Mouse (Mus musculus): ENCODE results near the gene Kansl3.

Kansl3 gene

DNA sequence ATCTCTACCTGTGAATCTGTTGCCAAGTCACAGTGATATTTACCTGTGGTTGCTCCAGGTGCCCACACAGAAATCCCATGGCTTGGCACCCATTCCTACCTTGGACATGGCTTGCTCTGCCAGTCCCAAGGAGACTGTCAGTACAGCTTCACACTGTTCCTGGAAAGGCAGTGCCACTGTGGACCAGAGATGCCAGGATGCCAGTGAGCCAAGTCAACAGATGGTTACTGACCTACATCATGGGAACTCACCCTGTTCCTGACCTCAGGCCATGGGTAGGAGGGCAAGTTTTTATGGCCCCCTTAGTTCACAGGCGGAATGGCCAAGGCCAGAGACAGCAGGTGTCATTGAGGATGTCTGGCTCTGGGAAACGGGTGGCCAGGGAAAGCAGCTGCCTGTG, 47.8 kb downstream of the Kansl3 start:
- DNase-seq, result no peak

- DNase-seq, result no peak
Measured at GRCm38 (mm10) chr1:36315776-36316100, 53.2 kb downstream of the Kansl3 start.

DNA sequence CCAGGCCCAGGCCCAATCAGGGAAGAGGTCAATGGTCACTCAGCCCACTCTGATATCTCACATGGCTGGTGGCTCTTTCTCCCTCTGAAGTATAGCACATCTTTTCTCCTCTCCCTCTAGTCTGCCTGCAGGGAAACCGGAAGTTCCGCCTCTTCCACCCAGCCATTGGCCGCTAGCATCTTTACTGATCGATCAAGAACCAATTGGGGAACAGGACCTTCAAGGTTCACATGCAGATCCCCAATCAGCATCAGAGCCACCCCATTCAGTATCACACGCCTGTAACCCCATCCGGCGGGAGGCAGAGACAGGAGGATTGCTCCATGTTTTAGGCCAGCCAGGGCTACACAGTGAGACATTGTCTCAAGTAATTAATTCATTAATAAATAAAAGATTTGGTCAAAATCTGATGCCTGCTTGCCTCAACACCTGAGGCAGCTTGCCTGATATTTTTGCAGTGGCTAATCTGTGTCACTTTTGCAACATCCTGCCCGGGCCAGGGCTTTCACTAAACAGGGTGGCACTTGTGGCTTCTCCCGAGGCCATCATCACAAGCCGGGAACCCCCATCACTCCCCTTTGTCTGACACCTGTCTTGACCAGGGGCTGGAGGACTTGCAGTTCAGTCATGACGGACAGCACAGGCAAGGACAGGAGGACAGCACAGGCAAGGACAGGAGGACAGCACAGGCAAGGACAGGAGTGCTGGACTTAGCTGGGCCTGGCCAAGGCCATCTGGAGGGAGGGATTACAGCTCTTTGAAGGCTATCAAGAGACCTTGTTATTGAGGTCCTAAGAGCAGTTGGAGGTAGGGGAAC, 53.8 kb downstream of the Kansl3 start:
- DNase-seq, result no peak

DNA sequence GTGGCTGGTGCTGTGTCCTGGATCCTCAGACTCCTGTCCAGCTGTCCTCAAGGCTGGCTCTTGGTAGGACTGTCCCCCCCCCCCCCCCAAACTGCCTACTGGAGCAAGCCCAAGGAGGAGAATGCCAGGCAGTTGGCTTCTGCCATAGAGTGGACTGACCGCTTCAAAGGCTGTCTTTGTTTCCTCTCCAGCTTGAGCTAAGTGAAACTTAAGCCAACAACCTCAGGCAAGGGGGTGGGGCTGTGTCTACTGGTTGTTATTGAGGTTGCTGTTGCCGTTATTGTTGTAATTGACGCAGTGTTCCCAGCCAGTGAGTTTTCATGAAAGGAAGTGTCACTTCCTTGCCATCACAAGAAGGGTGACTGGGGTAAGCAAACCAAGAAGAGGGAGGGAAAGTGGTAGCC, 59.5 kb downstream of the Kansl3 start:
- DNase-seq, result no peak

DNA sequence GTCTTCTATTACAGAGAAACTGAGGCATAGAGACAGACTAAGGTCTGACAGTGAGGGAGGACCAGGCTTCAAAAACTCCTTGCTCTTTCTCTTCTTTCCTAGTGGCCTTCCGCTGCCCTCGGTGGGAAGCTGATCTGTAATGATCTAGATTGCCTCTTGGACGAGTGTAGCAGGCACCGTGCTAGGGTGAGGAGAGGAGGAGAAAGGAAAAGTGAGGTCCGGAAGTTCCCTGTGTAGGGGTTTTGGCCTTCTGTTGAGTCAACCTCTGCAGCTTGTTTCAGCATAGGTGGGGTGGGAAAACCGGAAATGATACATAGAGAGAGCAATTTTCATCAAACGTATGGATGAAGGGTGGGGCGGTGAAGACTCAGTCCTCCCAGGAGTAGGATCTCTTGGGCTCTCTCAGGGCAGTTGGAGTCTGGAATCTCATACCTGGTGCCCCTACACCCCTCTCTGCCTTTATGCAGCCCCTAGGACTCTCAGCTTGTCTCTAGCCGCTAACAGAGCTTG, 60.0 kb downstream of the Kansl3 start:
- no peak for DNase-seq

DNA sequence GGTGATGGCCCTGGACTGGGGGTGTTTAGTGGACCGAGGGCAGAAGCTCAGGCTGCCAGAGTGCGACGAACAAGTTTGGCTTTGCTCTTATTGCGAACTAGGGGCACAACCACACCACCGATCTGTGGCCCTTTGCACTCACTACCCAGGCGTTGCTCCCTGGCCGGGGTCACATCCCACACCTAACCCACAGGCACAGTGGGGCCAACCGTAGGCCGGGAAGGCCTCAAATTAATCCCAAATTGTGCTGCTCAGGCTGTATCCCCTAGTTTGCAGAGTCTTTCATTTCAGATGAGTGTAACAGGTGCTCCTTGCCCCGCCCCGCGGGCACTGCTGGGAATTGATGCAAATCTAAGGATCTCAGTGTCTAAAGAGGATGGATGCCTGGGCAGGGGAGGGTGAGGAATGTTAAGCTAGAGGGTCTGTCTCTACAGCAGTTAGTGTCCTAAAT, 60.5 kb downstream of the Kansl3 start:
- no peak for DNase-seq

DNA sequence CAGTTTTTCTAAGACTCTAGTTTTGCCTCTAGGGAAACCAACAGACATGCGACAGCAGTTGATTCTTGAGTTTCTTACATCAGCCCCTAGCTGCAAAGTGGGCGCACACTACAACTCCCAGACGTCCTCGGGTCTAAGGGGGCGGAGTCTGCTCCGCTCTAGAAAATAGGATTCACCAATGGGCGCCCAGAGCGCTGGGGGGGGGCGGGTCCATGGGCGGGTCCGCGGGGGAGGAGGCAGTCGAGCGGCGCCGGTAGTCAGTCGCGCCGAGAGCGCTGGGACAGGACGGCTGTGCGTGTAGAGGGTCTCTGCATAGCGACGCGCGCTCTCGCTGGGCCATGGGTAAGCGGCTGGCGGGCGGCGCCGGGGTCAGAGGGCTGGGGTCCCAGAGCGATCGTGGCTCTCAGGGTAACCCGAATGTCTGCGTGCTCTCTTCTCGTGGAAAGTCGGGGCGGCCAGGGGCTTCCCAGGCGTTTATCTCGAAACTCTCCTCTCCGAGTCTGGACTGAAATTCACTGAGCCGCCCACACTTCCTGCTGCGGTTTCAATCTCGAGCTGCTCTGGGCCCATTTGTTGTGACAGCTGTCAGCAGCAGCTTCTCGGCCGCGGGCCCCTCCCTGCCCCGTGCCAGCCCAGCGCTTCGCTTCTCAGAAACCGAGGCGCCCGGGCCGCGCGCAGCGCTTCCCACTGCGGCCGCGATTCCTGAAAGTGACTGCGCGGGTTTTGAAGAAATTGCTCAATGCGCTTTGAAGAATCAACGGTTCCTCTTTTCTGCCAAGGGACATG, 61.3 kb downstream of the Kansl3 start, which contains the start of gene Arid5a:
Arid5a (plus strand) TSS at position 239 of the 786 bp plus-strand sequence.
- peak; percentile 86 for DNase-seq

GRCm38 (mm10) chr1:36307121-36307494, 61.9 kb downstream of the Kansl3 start:
- no peak for DNase-seq

DNA sequence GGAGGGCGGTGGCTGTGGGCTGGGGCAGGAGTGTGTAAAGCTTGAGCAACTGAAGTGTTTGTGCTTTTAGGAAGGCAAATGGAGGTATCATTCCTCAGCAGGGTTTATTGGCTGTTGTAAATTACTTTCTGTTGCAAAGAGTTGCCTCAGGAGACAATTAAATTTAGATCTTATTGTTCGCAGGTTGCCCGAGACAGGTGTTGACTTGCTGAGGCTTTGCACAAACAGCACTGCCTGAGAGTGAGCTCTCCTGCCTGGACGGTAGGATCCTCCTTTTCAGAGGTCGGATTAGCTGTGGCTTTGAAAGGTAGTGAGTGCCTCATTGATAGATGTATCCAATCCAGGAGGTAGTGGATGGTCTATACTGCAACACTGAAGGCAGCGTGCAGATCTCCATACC, 62.9 kb downstream of the Kansl3 start:
- DNase-seq, result no peak

DNA sequence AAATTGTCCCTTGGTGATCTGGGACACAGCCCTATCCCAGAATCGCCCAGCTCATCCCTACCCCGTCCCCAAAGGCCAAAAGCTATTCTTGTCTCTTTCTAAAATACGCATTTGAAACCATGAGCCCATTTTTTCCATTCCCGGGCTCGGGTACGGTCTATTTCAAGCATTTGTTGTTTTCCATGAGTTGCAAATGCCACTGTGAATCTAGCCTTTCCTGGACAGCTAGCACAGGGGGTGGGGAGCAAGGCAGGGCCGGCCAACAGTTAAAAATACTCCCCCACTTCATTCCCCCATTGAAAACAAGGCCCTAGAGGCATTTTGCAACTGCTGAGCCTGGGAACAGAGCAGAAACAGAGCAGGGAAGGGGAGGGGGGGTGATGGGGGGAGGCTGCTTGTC, 64.2 kb downstream of the Kansl3 start:
- no peak for DNase-seq

- peak; percentile 75 for DNase-seq
Measured at GRCm38 (mm10) chr1:36303381-36304320, 65.3 kb downstream of the Kansl3 start.

- no peak for DNase-seq
Measured at GRCm38 (mm10) chr1:36302957-36303356, 66.0 kb downstream of the Kansl3 start.

DNA sequence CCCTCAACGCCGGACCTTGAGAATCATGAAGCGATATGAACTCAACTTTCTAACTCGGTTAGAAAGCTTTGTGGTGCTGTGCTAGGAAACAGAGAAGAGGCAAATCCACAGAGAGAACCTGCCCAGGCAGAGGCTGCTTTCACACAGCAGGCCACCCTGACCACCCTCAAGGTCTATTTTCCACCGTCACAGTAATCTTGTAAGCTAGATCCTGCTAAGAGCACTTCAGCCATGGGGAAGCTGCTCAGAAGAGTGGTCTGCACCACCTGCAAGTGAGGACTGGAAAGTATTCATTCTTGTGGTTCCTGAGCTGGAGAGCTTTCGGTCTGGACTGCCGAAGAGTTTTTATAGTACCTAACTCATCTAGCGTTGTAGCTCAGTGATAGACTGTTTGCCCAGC, 66.7 kb downstream of the Kansl3 start:
- no peak for DNase-seq

DNA sequence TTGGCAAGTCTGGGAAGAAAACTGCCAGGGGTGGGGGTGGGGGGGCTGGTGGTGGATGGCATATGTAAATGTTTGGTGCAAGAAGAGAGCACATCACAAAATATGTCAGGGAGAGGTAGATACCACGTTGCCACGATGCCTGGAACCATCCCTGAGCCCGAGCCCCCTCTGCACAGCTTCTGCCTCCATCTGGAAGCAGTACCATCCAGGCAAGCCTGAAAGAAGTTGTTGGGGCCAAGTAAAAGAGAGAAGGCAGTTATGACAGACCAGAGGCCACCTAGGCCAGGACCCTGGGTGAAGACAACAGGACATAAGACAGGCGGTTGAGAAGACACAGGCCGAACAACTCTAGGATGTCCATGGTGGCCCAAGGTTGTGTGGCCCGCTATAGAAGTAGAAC, 68.5 kb downstream of the Kansl3 start:
- DNase-seq, result no peak

DNA sequence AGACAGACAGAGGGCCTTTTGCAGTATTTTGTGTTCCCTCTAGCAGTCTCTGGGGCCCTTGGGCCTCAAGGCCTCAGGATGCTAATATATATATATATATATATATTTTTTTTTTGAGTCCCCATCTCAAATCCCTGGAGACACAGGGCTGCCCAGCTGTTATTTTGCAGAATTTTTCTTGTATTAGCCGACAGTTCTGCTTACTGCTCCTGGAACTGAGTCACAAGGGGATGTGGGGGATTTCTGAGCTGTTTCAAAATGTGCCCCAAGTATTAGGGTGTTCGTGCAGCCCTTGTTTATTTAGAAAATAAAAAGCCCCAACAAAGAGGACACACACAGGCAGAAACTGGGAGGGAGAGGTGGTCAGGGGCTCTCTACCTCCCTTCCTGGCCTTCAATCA, 69.3 kb downstream of the Kansl3 start:
- no peak for DNase-seq

DNA sequence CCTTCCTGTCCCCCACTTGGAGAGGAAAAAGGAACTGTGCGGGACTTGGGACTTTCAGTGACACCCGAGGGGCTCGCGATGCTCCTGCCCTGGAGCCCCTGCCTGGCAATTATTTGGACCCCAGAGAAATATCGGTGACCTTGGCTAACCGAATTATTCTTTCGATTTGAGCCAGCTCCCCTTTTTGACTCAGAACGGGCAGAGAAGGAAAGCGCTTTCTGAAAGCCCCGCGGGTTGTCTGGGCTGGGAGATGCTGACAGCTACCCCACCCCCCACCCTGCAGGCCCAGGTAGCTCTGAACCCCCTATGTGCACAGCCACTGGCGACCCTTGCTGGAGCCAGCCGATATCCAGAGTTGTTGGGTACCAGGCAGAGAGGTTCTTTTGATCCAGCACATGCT, 69.9 kb downstream of the Kansl3 start:
- no peak for DNase-seq

DNA sequence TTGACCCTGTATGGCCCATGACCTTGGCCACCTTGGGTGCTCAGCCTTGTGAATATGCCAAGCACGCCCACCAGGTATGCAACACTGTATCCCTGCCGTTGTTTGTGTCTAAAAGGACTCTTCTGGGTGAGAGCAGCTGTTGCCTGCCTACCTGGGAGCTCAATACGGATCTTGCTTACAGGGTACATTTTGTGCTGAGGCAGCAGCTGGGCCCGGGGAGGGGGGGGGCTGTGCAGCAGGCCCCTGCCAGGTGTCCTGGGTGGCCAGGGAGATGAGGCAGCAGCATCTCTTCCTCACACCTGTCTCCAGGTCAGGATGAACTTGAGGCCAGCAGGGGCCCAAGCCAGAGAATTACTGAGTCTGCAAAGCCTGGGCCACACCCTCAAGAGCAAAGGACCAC, 70.9 kb downstream of the Kansl3 start:
- DNase-seq, result no peak

DNA sequence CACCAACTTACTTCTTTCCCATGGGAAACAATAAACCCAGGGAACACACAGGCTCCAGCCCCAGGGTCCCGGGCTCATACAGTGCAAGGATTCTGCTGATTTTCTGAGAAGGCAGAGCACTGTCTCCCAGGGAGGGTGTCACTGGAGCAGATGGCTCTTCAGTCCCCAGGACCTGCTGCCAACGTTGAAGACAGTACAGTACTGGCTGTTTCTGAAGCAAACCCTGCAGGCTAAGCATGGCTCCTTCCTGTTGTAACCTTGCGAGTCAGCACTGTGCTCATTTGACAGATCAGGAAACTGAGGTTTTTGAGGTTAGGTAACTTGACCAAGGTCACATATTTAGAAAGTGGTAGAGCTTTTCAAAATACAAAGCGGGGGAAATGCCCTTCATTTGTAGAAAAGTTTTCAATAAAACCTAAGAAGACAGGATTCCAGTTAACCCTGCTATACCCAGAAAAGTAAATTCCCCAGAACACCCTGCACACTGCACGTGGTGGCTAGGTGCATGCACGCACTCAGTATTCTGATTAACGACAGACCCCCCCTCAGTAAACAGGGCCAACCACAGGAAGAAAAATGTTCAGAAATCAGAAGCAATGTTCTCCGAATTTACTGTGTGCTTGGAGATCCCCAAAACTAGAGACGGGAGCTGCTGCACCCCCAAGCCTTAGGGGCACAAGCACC, 72.4 kb downstream of the Kansl3 start:
- no peak for DNase-seq

- DNase-seq, result no peak
Measured at GRCm38 (mm10) chr1:36294402-36294801, 74.6 kb downstream of the Kansl3 start.

DNA sequence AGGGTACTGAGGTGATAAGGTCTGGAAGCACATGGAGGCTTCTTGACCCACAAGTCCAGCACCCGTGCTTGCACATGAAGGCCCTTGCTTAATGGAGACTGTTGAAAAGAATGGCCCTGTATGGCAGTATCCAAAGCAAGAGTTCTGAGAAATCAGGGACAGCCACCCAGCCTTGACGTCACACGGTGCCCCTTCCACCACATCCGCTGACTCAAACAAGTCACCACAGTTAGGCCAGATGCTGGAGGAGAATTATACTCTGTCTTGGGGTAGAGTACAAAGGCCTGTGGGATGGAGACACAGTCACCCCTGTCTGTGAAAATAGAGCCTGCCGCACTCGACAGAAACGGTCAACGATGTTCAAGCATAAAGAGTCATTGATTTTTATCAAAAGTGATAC, 75.5 kb downstream of the Kansl3 start:
- no peak for DNase-seq
